Mouse (Mus musculus) testis, adult 2 months (tissue): ENCODE data around the gene Rtkn.

ENCODE experiments used
- CTCF ChIP-seq: fragments of 200-500 bp; IDR thresholded peaks from 2 replicates; pipeline ENCODE4 v1.5.1; 2012; ENCODE audit warnings: low read depth, mild to moderate bottlenecking, inconsistent platforms, low read length, moderate library complexity; ENCODE audit not compliant: control insufficient read depth, insufficient read depth, insufficient replicate concordance
- POLR2A ChIP-seq: fragments of 200-500 bp; IDR thresholded peaks from 2 replicates; pipeline ENCODE4 v1.6.1; 2012; ENCODE audit warnings: low read depth, mild to moderate bottlenecking, inconsistent platforms, low read length, moderate library complexity; ENCODE audit not compliant: control insufficient read depth

DNA sequence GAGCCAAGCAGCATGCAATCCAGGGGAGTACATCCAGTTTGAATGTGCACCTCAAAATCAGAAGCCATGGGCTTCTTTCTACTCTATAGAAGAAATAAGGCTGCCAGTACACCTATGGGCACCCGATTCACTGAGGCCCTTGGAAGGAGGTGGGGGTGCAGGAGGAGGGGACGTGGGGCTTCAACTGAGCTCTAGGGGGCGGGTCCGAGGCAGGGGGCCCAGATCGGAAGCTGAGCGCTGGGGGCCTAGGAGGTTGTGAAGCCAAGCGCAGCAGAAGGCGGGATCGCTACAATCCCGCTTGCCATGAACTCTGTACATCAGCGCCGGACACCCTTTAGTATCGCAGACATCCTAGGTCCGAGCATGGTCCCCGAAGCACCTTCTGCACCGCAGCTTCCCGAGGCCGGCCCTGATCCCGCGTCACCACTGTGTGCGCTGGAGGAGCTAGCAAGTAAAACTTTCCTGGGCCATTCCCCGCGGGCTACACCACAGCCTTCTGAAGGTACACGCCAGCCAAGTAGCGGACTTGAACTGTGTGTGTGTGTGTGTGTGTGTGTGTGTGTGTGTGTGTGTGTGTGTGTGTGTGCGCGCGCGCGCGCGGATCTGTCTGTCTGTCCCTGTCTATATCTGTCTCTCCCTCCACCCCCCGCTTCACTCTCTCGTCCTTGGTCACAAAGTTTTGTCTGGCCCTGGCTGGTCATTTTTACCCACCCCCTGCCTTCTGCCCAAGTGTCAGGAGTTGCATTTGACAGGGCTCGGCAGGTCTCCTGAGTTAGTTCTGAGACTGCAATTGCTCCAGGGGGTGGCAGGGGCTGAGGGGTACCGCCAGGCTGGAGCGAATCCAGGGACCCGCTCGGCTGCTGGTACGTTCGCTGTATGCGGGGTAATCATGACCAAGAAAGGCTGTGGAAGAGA is 48.9 kb upstream of the Rtkn start, which contains the start of gene Lbx2:
- TF ChIP-seq POLR2A (no peak), CTCF (no peak)
